Mouse (Mus musculus): ENCODE results near the gene Fgf10. TPM values are rescaled to one million over a fixed set of nuclear protein-coding genes. Genes with fewer than 3 reads are reported as not detected.
A peak's percentile ranks its signal among the peaks of the same experiment; 100 is the strongest.

Fgf10 gene
- polyA plus RNA-seq, 1 experiment from 2014 or later = 2.3 TPM

DNA sequence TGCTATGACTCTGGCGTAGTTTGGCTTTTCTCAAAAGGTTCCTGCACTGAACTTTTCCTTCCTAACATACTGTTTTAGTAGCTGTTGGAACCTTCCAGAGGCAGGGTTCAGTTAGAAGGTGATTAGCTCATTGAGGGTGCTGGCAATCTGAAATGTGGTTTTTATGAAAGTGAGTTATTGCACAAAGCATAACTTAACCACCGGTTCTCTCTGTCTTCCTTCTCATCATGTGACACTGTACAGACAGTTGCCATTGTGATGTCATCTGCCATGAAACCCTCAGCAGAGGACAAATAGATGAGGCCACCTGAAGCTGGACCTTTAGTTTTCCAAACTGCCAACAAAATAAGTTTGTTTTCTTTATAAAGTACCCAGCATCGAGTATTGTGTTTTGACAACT, 7.9 kb upstream of the Fgf10 start:
- H3K27me3 ChIP-seq (ENCODE audit: control insufficient read depth, insufficient read depth, low read length) = no peaks in the 10 kb centered on the region
- ATAC-seq (ENCODE audit: low FRiP score) (no peak), DNase-seq (ENCODE audit: low spot score) (no peak)
- H3K9ac ChIP-seq (ENCODE audit: low read depth, low read length) = no peak overlapping the region
- no peaks in the 10 kb centered on the region for H3K4me1 ChIP-seq (replicated peaks; ENCODE audit: control insufficient read depth, insufficient read depth, low read length)
- no peaks in the 10 kb centered on the region for H3K9me3 ChIP-seq (ENCODE audit: control insufficient read depth, low read length)
- no peaks in the 10 kb centered on the region for H3K36me3 ChIP-seq (ENCODE audit: control insufficient read depth, insufficient read depth, low read length)
- H3K4me2 ChIP-seq (replicated peaks; ENCODE audit: low read depth, low read length) = no peak overlapping the region
- WGBS = 87% methylated on average over 3 of the region's 3 CpGs
- H3K4me3 ChIP-seq (ENCODE audit: low read depth, low read length) = no peak overlapping the region
- no peak overlapping the region for H3K27ac ChIP-seq (ENCODE audit: low read depth, low read length)

DNA sequence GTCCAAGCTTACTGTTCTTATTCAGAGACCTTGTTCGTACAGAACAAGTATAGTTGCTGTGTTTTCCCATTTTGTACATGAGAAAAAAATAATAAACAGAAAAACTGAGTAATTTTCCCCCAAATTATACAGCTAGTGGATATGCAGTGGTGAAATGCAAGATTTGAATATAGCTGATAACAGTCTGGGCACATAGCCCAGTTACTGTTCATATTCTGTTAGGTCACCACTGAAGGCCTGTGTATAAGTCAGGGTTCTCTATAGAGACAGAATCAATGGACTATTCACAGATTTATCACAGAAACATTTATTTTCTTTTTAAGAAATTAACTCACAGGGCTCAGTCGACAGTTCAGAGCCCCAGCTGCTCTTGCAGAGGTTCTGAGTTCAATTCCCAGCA, 4.7 kb upstream of the Fgf10 start:
- no peak overlapping the region for H3K27ac ChIP-seq (ENCODE audit: low read depth, low read length)
- no peaks in the 10 kb centered on the region for H3K4me1 ChIP-seq (replicated peaks; ENCODE audit: control insufficient read depth, insufficient read depth, low read length)
- H3K4me3 ChIP-seq (ENCODE audit: low read depth, low read length) = no peak overlapping the region
- DNase-seq (ENCODE audit: low spot score) = no peak
- H3K27me3 ChIP-seq (ENCODE audit: control insufficient read depth, insufficient read depth, low read length) = no peaks in the 10 kb centered on the region
- H3K9me3 ChIP-seq (ENCODE audit: control insufficient read depth, low read length) = no peaks in the 10 kb centered on the region
- H3K36me3 ChIP-seq (ENCODE audit: control insufficient read depth, insufficient read depth, low read length) = no peaks in the 10 kb centered on the region
- no peak overlapping the region for H3K4me2 ChIP-seq (replicated peaks; ENCODE audit: low read depth, low read length)
- no peak for ATAC-seq (ENCODE audit: low FRiP score)
- WGBS = 88% methylated on average over 2 of the region's 2 CpGs
- H3K9ac ChIP-seq (ENCODE audit: low read depth, low read length) = no peak overlapping the region

GRCm38 (mm10) chr13:118679228-118679627, 9.6 kb downstream of the Fgf10 start:
- H3K36me3 ChIP-seq (ENCODE audit: control insufficient read depth, insufficient read depth, low read length) = no peaks in the 10 kb centered on the region
- H3K4me3 ChIP-seq (ENCODE audit: low read depth, low read length) = no peak overlapping the region
- H3K4me1 ChIP-seq (replicated peaks; ENCODE audit: control insufficient read depth, insufficient read depth, low read length) = no peaks in the 10 kb centered on the region
- H3K4me2 ChIP-seq (replicated peaks; ENCODE audit: low read depth, low read length) = no peak overlapping the region
- H3K27me3 ChIP-seq (ENCODE audit: control insufficient read depth, insufficient read depth, low read length) = no peaks in the 10 kb centered on the region
- no peak overlapping the region for H3K9ac ChIP-seq (ENCODE audit: low read depth, low read length)
- DNase-seq (ENCODE audit: low spot score) = no peak
- H3K9me3 ChIP-seq (ENCODE audit: control insufficient read depth, low read length) = no peaks in the 10 kb centered on the region
- no peak for ATAC-seq (ENCODE audit: low FRiP score)
- no peak overlapping the region for H3K27ac ChIP-seq (ENCODE audit: low read depth, low read length)
- 85% methylated on average over 3 of the region's 3 CpGs for WGBS

GRCm38 (mm10) chr13:118693049-118693448, 23.5 kb downstream of the Fgf10 start:
- 91% methylated on average over 2 of the region's 2 CpGs for WGBS
- no peak for DNase-seq (ENCODE audit: low spot score)
- ATAC-seq (ENCODE audit: low FRiP score) = no peak
- Histone ChIP-seq H3K27ac (ENCODE audit: low read depth, low read length) (no peak overlapping the region), H3K36me3 (ENCODE audit: control insufficient read depth, insufficient read depth, low read length) (no peaks in the 10 kb centered on the region), H3K4me1 (replicated peaks; ENCODE audit: control insufficient read depth, insufficient read depth, low read length) (no peaks in the 10 kb centered on the region), H3K4me3 (ENCODE audit: low read depth, low read length) (no peak overlapping the region), H3K4me2 (replicated peaks; ENCODE audit: low read depth, low read length) (no peak overlapping the region), H3K9me3 (ENCODE audit: control insufficient read depth, low read length) (no peaks in the 10 kb centered on the region), H3K27me3 (ENCODE audit: control insufficient read depth, insufficient read depth, low read length) (no peaks in the 10 kb centered on the region), H3K9ac (ENCODE audit: low read depth, low read length) (no peak overlapping the region)

GRCm38 (mm10) chr13:118695103-118695502, 25.5 kb downstream of the Fgf10 start:
- H3K9ac ChIP-seq (ENCODE audit: low read depth, low read length) = no peak overlapping the region
- H3K36me3 ChIP-seq (ENCODE audit: control insufficient read depth, insufficient read depth, low read length) = no peaks in the 10 kb centered on the region
- 25% methylated on average over 4 of the region's 4 CpGs for WGBS
- DNase-seq (ENCODE audit: low spot score) (no peak), ATAC-seq (ENCODE audit: low FRiP score) (no peak)
- H3K4me1 ChIP-seq (replicated peaks; ENCODE audit: control insufficient read depth, insufficient read depth, low read length) = no peaks in the 10 kb centered on the region
- no peak overlapping the region for H3K27ac ChIP-seq (ENCODE audit: low read depth, low read length)
- H3K4me2 ChIP-seq (replicated peaks; ENCODE audit: low read depth, low read length) = no peak overlapping the region
- no peaks in the 10 kb centered on the region for H3K9me3 ChIP-seq (ENCODE audit: control insufficient read depth, low read length)
- no peak overlapping the region for H3K4me3 ChIP-seq (ENCODE audit: low read depth, low read length)
- no peaks in the 10 kb centered on the region for H3K27me3 ChIP-seq (ENCODE audit: control insufficient read depth, insufficient read depth, low read length)

GRCm38 (mm10) chr13:118703727-118704126, 34.1 kb downstream of the Fgf10 start:
- no peak overlapping the region for H3K27ac ChIP-seq (ENCODE audit: low read depth, low read length)
- H3K27me3 ChIP-seq (ENCODE audit: control insufficient read depth, insufficient read depth, low read length) = no peaks in the 10 kb centered on the region
- no peak overlapping the region for H3K4me2 ChIP-seq (replicated peaks; ENCODE audit: low read depth, low read length)
- no peaks in the 10 kb centered on the region for H3K4me1 ChIP-seq (replicated peaks; ENCODE audit: control insufficient read depth, insufficient read depth, low read length)
- no peak overlapping the region for H3K9ac ChIP-seq (ENCODE audit: low read depth, low read length)
- ATAC-seq (ENCODE audit: low FRiP score) (no peak), DNase-seq (ENCODE audit: low spot score) (no peak)
- H3K4me3 ChIP-seq (ENCODE audit: low read depth, low read length) = no peak overlapping the region
- no peaks in the 10 kb centered on the region for H3K36me3 ChIP-seq (ENCODE audit: control insufficient read depth, insufficient read depth, low read length)
- no peaks in the 10 kb centered on the region for H3K9me3 ChIP-seq (ENCODE audit: control insufficient read depth, low read length)

GRCm38 (mm10) chr13:118705716-118706115, 36.1 kb downstream of the Fgf10 start:
- 75% methylated on average over 3 of the region's 3 CpGs for WGBS
- Histone ChIP-seq H3K27me3 (ENCODE audit: control insufficient read depth, insufficient read depth, low read length) (no peaks in the 10 kb centered on the region), H3K9me3 (ENCODE audit: control insufficient read depth, low read length) (no peaks in the 10 kb centered on the region), H3K4me2 (replicated peaks; ENCODE audit: low read depth, low read length) (no peak overlapping the region), H3K27ac (ENCODE audit: low read depth, low read length) (no peak overlapping the region), H3K36me3 (ENCODE audit: control insufficient read depth, insufficient read depth, low read length) (no peaks in the 10 kb centered on the region), H3K4me3 (ENCODE audit: low read depth, low read length) (no peak overlapping the region), H3K9ac (ENCODE audit: low read depth, low read length) (no peak overlapping the region), H3K4me1 (replicated peaks; ENCODE audit: control insufficient read depth, insufficient read depth, low read length) (no peaks in the 10 kb centered on the region)
- ATAC-seq (ENCODE audit: low FRiP score) = no peak
- DNase-seq (ENCODE audit: low spot score) = no peak

DNA sequence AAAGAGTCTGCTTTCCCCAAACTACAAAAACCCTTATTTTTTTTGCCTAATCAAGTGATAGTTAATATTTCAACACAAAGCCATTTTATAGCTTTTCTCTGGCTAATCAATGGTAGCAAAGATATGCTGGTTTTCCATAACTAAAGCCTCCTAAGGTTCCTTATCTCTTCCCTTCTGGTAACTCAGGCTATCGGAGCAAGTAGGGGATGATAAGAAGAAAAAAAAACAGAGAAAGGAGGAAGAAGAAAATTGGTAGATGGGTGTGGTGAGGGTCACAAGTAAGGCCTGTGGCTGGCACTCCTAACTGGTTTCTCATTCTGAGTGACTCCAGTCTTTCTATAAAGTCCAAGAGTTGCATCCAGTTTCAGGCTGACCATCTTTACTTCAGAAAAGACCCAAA, 40.3 kb downstream of the Fgf10 start:
- Histone ChIP-seq H3K27ac (ENCODE audit: low read depth, low read length) (no peak overlapping the region), H3K4me2 (replicated peaks; ENCODE audit: low read depth, low read length) (no peak overlapping the region), H3K9ac (ENCODE audit: low read depth, low read length) (no peak overlapping the region), H3K27me3 (ENCODE audit: control insufficient read depth, insufficient read depth, low read length) (peaks cover 4% of the 10 kb centered on the region), H3K4me3 (ENCODE audit: low read depth, low read length) (no peak overlapping the region), H3K36me3 (ENCODE audit: control insufficient read depth, insufficient read depth, low read length) (no peaks in the 10 kb centered on the region), H3K4me1 (replicated peaks; ENCODE audit: control insufficient read depth, insufficient read depth, low read length) (peaks cover under 1% of the 10 kb centered on the region; the same call in 1 of the 2 replicates), H3K9me3 (ENCODE audit: control insufficient read depth, low read length) (no peaks in the 10 kb centered on the region)
- DNase-seq (ENCODE audit: low spot score) (no peak), ATAC-seq (ENCODE audit: low FRiP score) (no peak)
- 96% methylated on average over 1 of the region's 1 CpGs for WGBS

GRCm38 (mm10) chr13:118713626-118714150, 44.1 kb downstream of the Fgf10 start:
- no peak for ATAC-seq (ENCODE audit: low FRiP score)
- H3K36me3 ChIP-seq (ENCODE audit: control insufficient read depth, insufficient read depth, low read length) = no peaks in the 10 kb centered on the region
- H3K4me1 ChIP-seq (replicated peaks; ENCODE audit: control insufficient read depth, insufficient read depth, low read length) = peaks cover 2% of the 10 kb centered on the region; the same call in 1 of the 2 replicates
- DNase-seq (ENCODE audit: low spot score) = peak; percentile 49
- no peak overlapping the region for H3K27ac ChIP-seq (ENCODE audit: low read depth, low read length)
- peak overlapping the region; percentile 71 for H3K4me2 ChIP-seq (replicated peaks; ENCODE audit: low read depth, low read length)
- peaks cover 7% of the 10 kb centered on the region for H3K27me3 ChIP-seq (ENCODE audit: control insufficient read depth, insufficient read depth, low read length)
- H3K9me3 ChIP-seq (ENCODE audit: control insufficient read depth, low read length) = no peaks in the 10 kb centered on the region
- no peak overlapping the region for H3K9ac ChIP-seq (ENCODE audit: low read depth, low read length)
- H3K4me3 ChIP-seq (ENCODE audit: low read depth, low read length) = peak overlapping the region; percentile 46
- WGBS = under 1% methylated on average over 12 of the region's 14 CpGs

Measured in hindbrain, embryonic 11.5 days (tissue).